Mouse (Mus musculus): ENCODE results near the gene Slc7a11. TPM values are rescaled to one million over a fixed set of nuclear protein-coding genes. Genes with fewer than 3 reads are reported as not detected.

The Slc7a11 gene
- polyA plus RNA-seq, 2 experiments = 2.6 to 5.8 TPM

DNA sequence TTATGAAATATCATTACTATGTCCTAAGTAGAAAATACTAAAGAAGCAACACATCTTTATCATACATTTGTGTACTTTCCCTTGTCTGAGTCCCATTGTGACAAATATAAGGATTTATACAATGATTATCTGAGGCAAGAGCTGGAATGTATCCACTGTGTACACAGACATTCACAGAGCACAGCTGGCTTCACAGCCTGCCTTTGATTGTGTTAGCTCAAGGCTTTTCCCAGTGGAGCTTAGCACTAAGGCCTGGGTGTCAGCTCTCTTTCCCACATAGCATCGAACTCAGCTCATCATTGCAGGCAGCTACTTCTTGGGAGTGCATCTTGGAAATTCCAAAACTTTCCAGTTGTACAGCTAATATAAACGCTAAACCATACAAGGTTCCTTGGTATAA, 529.5 kb downstream of the Slc7a11 start:
- Histone ChIP-seq H3K36me3 (ENCODE audit: control insufficient read depth, insufficient read depth, low read length) (no peaks in the 10 kb centered on the region), H3K27me3 (ENCODE audit: control insufficient read depth, insufficient read depth, low read length) (no peaks in the 10 kb centered on the region), H3K9ac (ENCODE audit: low read depth, low read length, severe bottlenecking) (no peak overlapping the region), H3K4me2 (replicated peaks; ENCODE audit: low read depth, low read length, severe bottlenecking) (no peak overlapping the region), H3K27ac (replicated peaks; ENCODE audit: low read depth, low read length) (no peak overlapping the region), H3K4me3 (replicated peaks; ENCODE audit: low read length) (no peak overlapping the region), H3K9me3 (ENCODE audit: control insufficient read depth, low read length) (no peaks in the 10 kb centered on the region), H3K4me1 (ENCODE audit: control insufficient read depth, insufficient read depth, low read length) (peaks cover 13% of the 10 kb centered on the region)
- ATAC-seq (ENCODE audit: low FRiP score, low read depth) (no peak), DNase-seq (ENCODE audit: low spot score) (peak; percentile 35)
- TF ChIP-seq POLR2A (IDR thresholded peaks at IDR 0.05; ENCODE audit: borderline replicate concordance, extremely low read depth, insufficient read depth, insufficient read length) = no peak
- 54% methylated on average over 2 of the region's 2 CpGs for WGBS

DNA sequence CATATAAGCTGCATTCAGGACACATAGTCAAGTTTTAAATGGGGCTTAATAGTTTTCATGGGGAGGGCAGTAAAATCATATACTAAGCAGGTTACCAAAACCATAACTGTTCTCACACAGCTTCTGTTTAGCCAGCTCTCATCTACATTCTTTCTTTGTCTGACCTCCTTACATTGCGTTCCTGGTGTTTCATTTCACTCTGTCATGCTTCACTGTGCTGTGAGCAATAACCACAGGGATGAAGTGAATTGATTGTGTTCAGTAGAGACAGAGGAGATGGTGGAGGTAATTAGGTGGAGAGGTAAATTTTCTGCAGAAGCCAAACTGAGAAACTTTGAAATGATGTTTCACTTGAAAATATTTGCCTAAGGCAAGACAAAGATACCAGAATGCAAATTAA, 532.5 kb downstream of the Slc7a11 start:
- Histone ChIP-seq H3K4me2 (replicated peaks; ENCODE audit: low read depth, low read length, severe bottlenecking) (no peak overlapping the region), H3K9ac (ENCODE audit: low read depth, low read length, severe bottlenecking) (no peak overlapping the region), H3K27me3 (ENCODE audit: control insufficient read depth, insufficient read depth, low read length) (no peaks in the 10 kb centered on the region), H3K27ac (replicated peaks; ENCODE audit: low read depth, low read length) (no peak overlapping the region), H3K9me3 (ENCODE audit: control insufficient read depth, low read length) (no peaks in the 10 kb centered on the region), H3K4me1 (ENCODE audit: control insufficient read depth, insufficient read depth, low read length) (peaks cover 22% of the 10 kb centered on the region), H3K4me3 (replicated peaks; ENCODE audit: low read length) (no peak overlapping the region), H3K36me3 (ENCODE audit: control insufficient read depth, insufficient read depth, low read length) (no peaks in the 10 kb centered on the region)
- no peak for ATAC-seq (ENCODE audit: low FRiP score, low read depth)
- DNase-seq (ENCODE audit: low spot score) = no peak
- TF ChIP-seq POLR2A (IDR thresholded peaks at IDR 0.05; ENCODE audit: borderline replicate concordance, extremely low read depth, insufficient read depth, insufficient read length) = no peak
- 27% methylated on average over 1 of the region's 1 CpGs for WGBS

GRCm38 (mm10) chr3:49908426-49909341, 534.7 kb downstream of the Slc7a11 start:
- no peaks in the 10 kb centered on the region for H3K36me3 ChIP-seq (ENCODE audit: control insufficient read depth, insufficient read depth, low read length)
- H3K4me1 ChIP-seq (ENCODE audit: control insufficient read depth, insufficient read depth, low read length) = peaks cover 22% of the 10 kb centered on the region
- no peak overlapping the region for H3K4me3 ChIP-seq (replicated peaks; ENCODE audit: low read length)
- TF ChIP-seq POLR2A (IDR thresholded peaks at IDR 0.05; ENCODE audit: borderline replicate concordance, extremely low read depth, insufficient read depth, insufficient read length) = no peak
- ATAC-seq (ENCODE audit: low FRiP score, low read depth) = peak; percentile 93
- H3K27ac ChIP-seq (replicated peaks; ENCODE audit: low read depth, low read length) = peak overlapping the region; percentile 78
- DNase-seq (ENCODE audit: low spot score) = peak; percentile 92
- peak overlapping the region; percentile 30; the same call in 1 of the 2 replicates for H3K4me2 ChIP-seq (replicated peaks; ENCODE audit: low read depth, low read length, severe bottlenecking)
- 12% methylated on average over 12 of the region's 12 CpGs for WGBS
- H3K27me3 ChIP-seq (ENCODE audit: control insufficient read depth, insufficient read depth, low read length) = no peaks in the 10 kb centered on the region
- no peaks in the 10 kb centered on the region for H3K9me3 ChIP-seq (ENCODE audit: control insufficient read depth, low read length)
- H3K9ac ChIP-seq (ENCODE audit: low read depth, low read length, severe bottlenecking) = no peak overlapping the region

DNA sequence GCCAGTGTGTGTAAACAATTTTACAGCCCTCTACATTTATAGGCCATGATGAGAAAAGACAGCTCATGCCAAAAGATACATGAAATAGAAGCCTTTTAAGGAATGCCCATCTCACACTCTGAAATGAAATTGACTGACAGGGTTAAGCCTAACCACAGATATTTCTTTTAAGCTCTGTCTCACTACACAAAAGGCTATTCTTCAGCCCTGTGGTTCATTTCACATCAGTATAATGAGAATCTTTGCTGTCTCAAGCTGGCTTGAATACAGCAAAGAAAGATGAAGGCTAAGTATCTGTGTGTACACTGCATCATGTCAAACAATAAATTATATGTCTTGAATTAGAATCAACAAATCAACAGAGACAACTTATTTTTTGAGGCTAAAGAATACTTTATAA, 549.5 kb downstream of the Slc7a11 start:
- Histone ChIP-seq H3K36me3 (ENCODE audit: control insufficient read depth, insufficient read depth, low read length) (no peaks in the 10 kb centered on the region), H3K27ac (replicated peaks; ENCODE audit: low read depth, low read length) (no peak overlapping the region), H3K4me1 (ENCODE audit: control insufficient read depth, insufficient read depth, low read length) (no peaks in the 10 kb centered on the region), H3K9me3 (ENCODE audit: control insufficient read depth, low read length) (no peaks in the 10 kb centered on the region), H3K27me3 (ENCODE audit: control insufficient read depth, insufficient read depth, low read length) (no peaks in the 10 kb centered on the region), H3K9ac (ENCODE audit: low read depth, low read length, severe bottlenecking) (no peak overlapping the region), H3K4me3 (replicated peaks; ENCODE audit: low read length) (no peak overlapping the region), H3K4me2 (replicated peaks; ENCODE audit: low read depth, low read length, severe bottlenecking) (no peak overlapping the region)
- DNase-seq (ENCODE audit: low spot score) = no peak
- no peak for TF ChIP-seq POLR2A (IDR thresholded peaks at IDR 0.05; ENCODE audit: borderline replicate concordance, extremely low read depth, insufficient read depth, insufficient read length)
- no peak for ATAC-seq (ENCODE audit: low FRiP score, low read depth)

DNA sequence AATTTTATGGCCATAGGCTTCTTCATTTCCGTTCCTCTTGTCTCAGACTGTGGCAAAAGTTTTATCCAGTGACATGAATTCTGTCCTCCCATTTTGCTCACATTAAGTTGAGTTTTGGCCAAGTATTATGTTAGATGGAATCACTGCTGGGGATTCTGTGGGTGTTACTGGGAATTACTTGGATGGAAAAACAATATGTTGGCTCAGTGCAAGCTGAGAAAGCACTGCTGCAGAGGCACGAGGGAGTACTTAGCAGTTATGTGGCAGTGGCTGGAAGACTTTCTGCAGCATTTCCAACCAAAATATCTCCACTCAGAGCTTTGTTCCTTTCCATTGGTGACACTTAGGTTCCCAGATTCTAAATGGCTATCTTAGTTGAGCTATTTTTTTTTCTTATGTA, 556.1 kb downstream of the Slc7a11 start:
- Histone ChIP-seq H3K4me2 (replicated peaks; ENCODE audit: low read depth, low read length, severe bottlenecking) (no peak overlapping the region), H3K9me3 (ENCODE audit: control insufficient read depth, low read length) (no peaks in the 10 kb centered on the region), H3K36me3 (ENCODE audit: control insufficient read depth, insufficient read depth, low read length) (no peaks in the 10 kb centered on the region), H3K9ac (ENCODE audit: low read depth, low read length, severe bottlenecking) (no peak overlapping the region), H3K4me3 (replicated peaks; ENCODE audit: low read length) (no peak overlapping the region), H3K27ac (replicated peaks; ENCODE audit: low read depth, low read length) (no peak overlapping the region), H3K4me1 (ENCODE audit: control insufficient read depth, insufficient read depth, low read length) (no peaks in the 10 kb centered on the region), H3K27me3 (ENCODE audit: control insufficient read depth, insufficient read depth, low read length) (no peaks in the 10 kb centered on the region)
- WGBS = 51% methylated on average over 2 of the region's 2 CpGs
- ATAC-seq (ENCODE audit: low FRiP score, low read depth) = 0 out of 2 replicates have a peak, but pooled peaks have one; percentile 44
- TF ChIP-seq POLR2A (IDR thresholded peaks at IDR 0.05; ENCODE audit: borderline replicate concordance, extremely low read depth, insufficient read depth, insufficient read length) = no peak
- peak; percentile 41 for DNase-seq (ENCODE audit: low spot score)

Measured in limb, embryonic 14.5 days (tissue).